Mouse (Mus musculus) megakaryocyte, embryonic 14.5 days (primary cell): ENCODE results near the gene Pfn3.

Experiments used
- FLI1 ChIP-seq: IDR thresholded peaks from 2 replicates; pipeline ENCODE4 v1.6.1; 2012; ENCODE audit warnings: low read length, inconsistent platforms, mixed read lengths
- GATA1 ChIP-seq: IDR thresholded peaks from 3 replicates; pipeline ENCODE4 v1.6.1; 2012; ENCODE audit warnings: mixed read lengths, low read length, inconsistent platforms, borderline replicate concordance

GRCm38 (mm10) chr13:55451296-55451695 lies 36.3 kb upstream of the Pfn3 start:
- TF ChIP-seq GATA1 = no peak
- no peak for TF ChIP-seq FLI1
